Mouse (Mus musculus) liver, postnatal 0 days (tissue): Measurements from ENCODE around the gene Atpif1.

Experiments used
- CTCF ChIP-seq: sonication (generic); IDR thresholded peaks from 2 replicates; pipeline ENCODE4 v1.5.1; 2016; ENCODE audit warnings: antibody characterized with exemption, low read depth
- EP300 ChIP-seq: IDR thresholded peaks from 2 replicates; pipeline ENCODE4 v1.6.1; 2016; ENCODE audit warnings: antibody characterized with exemption, low read depth, mild to moderate bottlenecking

GRCm38 (mm10) chr4:132539481-132539880, 6.0 kb upstream of the Atpif1 start:
- TF ChIP-seq CTCF (no peak), EP300 (no peak)
